Mouse (Mus musculus) limb, embryonic 11.5 days (tissue): ENCODE data around the gene Hsd3b2. TPM values are rescaled to one million over a fixed set of nuclear protein-coding genes. Genes with fewer than 3 reads are reported as not detected.
"Not testable (repeated sequence)": the region's sequence is repeated elsewhere in the genome, so short reads cannot be mapped to it uniquely, and the experiment has no call there.

Experiments used
- ATAC-seq: fragments of 200-750 bp; cut with Nextera tagmentation; 2 replicates; pipeline ENCODE4 v1.8.0; 2017; ENCODE audit warnings: low read depth; ENCODE audit not compliant: insufficient number of reproducible peaks, low FRiP score, low TSS enrichment
- DNase-seq: peaks from one replicate; pipeline ENCODE4 v3.0.0-alpha.2; 2015; ENCODE audit warnings: low spot score
- H3K27ac ChIP-seq: fragments of 300-500 bp; sonication (generic); replicated peaks from 2 replicates; pipeline ENCODE4 v1.5.1; 2014; ENCODE audit warnings: low read depth, mild to moderate bottlenecking, low read length
- H3K27me3 ChIP-seq: fragments of 300-500 bp; sonication (generic); 2 replicates; pipeline ENCODE4 v1.6.1; 2014; ENCODE audit warnings: mild to moderate bottlenecking, low read length, mixed read lengths; ENCODE audit not compliant: control insufficient read depth, insufficient read depth
- H3K36me3 ChIP-seq: fragments of 300-500 bp; sonication (generic); 2 replicates; pipeline ENCODE4 v1.6.1; 2014; ENCODE audit warnings: mild to moderate bottlenecking, low read length, moderate library complexity, mixed read lengths; ENCODE audit not compliant: control insufficient read depth, insufficient read depth
- H3K4me1 ChIP-seq: fragments of 300-500 bp; sonication (generic); 2 replicates; pipeline ENCODE4 v1.6.1; 2014; ENCODE audit warnings: low read length, mixed read lengths; ENCODE audit not compliant: control insufficient read depth, insufficient read depth
- H3K4me2 ChIP-seq: fragments of 300-500 bp; sonication (generic); 2 replicates; pipeline ENCODE4 v1.6.1; 2014; ENCODE audit warnings: low read depth, mild to moderate bottlenecking, moderate library complexity; ENCODE audit not compliant: severe bottlenecking
- H3K4me3 ChIP-seq: fragments of 300-500 bp; sonication (generic); 2 replicates; pipeline ENCODE4 v1.5.1; 2014; ENCODE audit warnings: low read depth, low read length
- H3K9ac ChIP-seq: fragments of 300-500 bp; sonication (generic); 2 replicates; pipeline ENCODE4 v1.6.1; 2014; ENCODE audit warnings: mild to moderate bottlenecking, low read length
- H3K9me3 ChIP-seq: fragments of 300-500 bp; sonication (generic); 2 replicates; pipeline ENCODE4 v1.6.1; 2016; ENCODE audit warnings: low read length; ENCODE audit not compliant: control insufficient read depth
- WGBS: fragments of 180-500 bp; shearing (Covaris S2); extraction: QIAGEN DNeasy Blood & Tissue Kit; methylation state at CpG from one replicate; pipeline ENCODE4 v1.1.7; 2014; 5-methylcytosine and 5-hydroxymethylcytosine counted together
- polyA plus RNA-seq: library from polyadenylated mRNA; unstranded; fragments of >200 nt; fragmentation: Nextera tagmentation; extraction: Ambion mirVana; gene quantifications from 2 replicates; pipeline ENCODE4 v1.2.1, GENCODE M21; 2014

The Hsd3b2 gene
- polyA plus RNA-seq, result 0.08 TPM in 1 of 2 replicates, not detected in the other

- Histone ChIP-seq H3K27ac (no peak within 1 kb of the TSS), H3K4me1 (no peaks in the 10 kb centered on the region), H3K27me3 (no peaks in the 10 kb centered on the region), H3K9me3 (no peaks in the 10 kb centered on the region), H3K4me3 (no peak within 1 kb of the TSS), H3K36me3 (no peaks in the 10 kb centered on the region), H3K9ac (no peak within 1 kb of the TSS), H3K4me2 (no peak within 1 kb of the TSS)
- DNase-seq (no peak), ATAC-seq (no peak)
- 88% methylated on average over 1 of the region's 1 CpGs for WGBS
Measured at GRCm38 (mm10) chr3:98724376-98724775, at the start of gene Hsd3b2. Gene Hsd3b2 (minus strand): TSS chr3:98724543.

GRCm38 (mm10) chr3:98764155-98764554 is 39.8 kb upstream of the Hsd3b2 start:
- Histone ChIP-seq H3K27ac (no peak overlapping the region), H3K9ac (no peak overlapping the region), H3K27me3 (no peaks in the 10 kb centered on the region), H3K4me3 (no peak overlapping the region), H3K36me3 (no peaks in the 10 kb centered on the region), H3K4me2 (no peak overlapping the region), H3K9me3 (no peaks in the 10 kb centered on the region), H3K4me1 (no peaks in the 10 kb centered on the region)
- no peak for ATAC-seq
- no peak for DNase-seq

- DNase-seq (no peak), ATAC-seq (no peak)
- H3K9me3 ChIP-seq, result no peaks in the 10 kb centered on the region
- no peaks in the 10 kb centered on the region for H3K36me3 ChIP-seq
- H3K4me1 ChIP-seq, result no peaks in the 10 kb centered on the region
- H3K4me2 ChIP-seq, result no peak overlapping the region
- no peak overlapping the region for H3K27ac ChIP-seq
- no peak overlapping the region for H3K4me3 ChIP-seq
- WGBS, result 82% methylated on average over 3 of the region's 3 CpGs
- no peak overlapping the region for H3K9ac ChIP-seq
- H3K27me3 ChIP-seq, result no peaks in the 10 kb centered on the region
Measured at GRCm38 (mm10) chr3:98756836-98757235, 32.5 kb upstream of the Hsd3b2 start.

- DNase-seq, result no peak
- Histone ChIP-seq H3K27me3 (no peaks in the 10 kb centered on the region), H3K4me3 (no peak overlapping the region), H3K9me3 (no peaks in the 10 kb centered on the region), H3K9ac (no peak overlapping the region), H3K27ac (no peak overlapping the region), H3K36me3 (no peaks in the 10 kb centered on the region), H3K4me1 (no peaks in the 10 kb centered on the region), H3K4me2 (no peak overlapping the region)
- ATAC-seq, result no peak
- 81% methylated on average over 2 of the region's 2 CpGs for WGBS
Measured at GRCm38 (mm10) chr3:98752171-98752570, 27.8 kb upstream of the Hsd3b2 start.

GRCm38 (mm10) chr3:98741043-98741442 is 16.7 kb upstream of the Hsd3b2 start:
- WGBS, result 53% methylated on average over 1 of the region's 1 CpGs
- H3K27ac ChIP-seq, H3K4me1 ChIP-seq, ATAC-seq, H3K27me3 ChIP-seq, H3K36me3 ChIP-seq, H3K4me2 ChIP-seq, H3K9me3 ChIP-seq, DNase-seq, H3K9ac ChIP-seq, H3K4me3 ChIP-seq: not testable (repeated sequence)

- ATAC-seq (no peak), DNase-seq (no peak)
- Histone ChIP-seq H3K9me3 (no peaks in the 10 kb centered on the region), H3K9ac (no peak overlapping the region), H3K4me3 (no peak overlapping the region), H3K4me2 (no peak overlapping the region), H3K27ac (no peak overlapping the region), H3K36me3 (no peaks in the 10 kb centered on the region), H3K27me3 (no peaks in the 10 kb centered on the region), H3K4me1 (no peaks in the 10 kb centered on the region)
- 69% methylated on average over 4 of the region's 4 CpGs for WGBS
Measured at GRCm38 (mm10) chr3:98734340-98734739, 10.0 kb upstream of the Hsd3b2 start.

GRCm38 (mm10) chr3:98733724-98734123 is 9.4 kb upstream of the Hsd3b2 start:
- DNase-seq (no peak), ATAC-seq (no peak)
- H3K4me1 ChIP-seq, result no peaks in the 10 kb centered on the region
- no peak overlapping the region for H3K4me3 ChIP-seq
- 89% methylated on average over 2 of the region's 2 CpGs for WGBS
- H3K9ac ChIP-seq, result no peak overlapping the region
- H3K27me3 ChIP-seq, result no peaks in the 10 kb centered on the region
- H3K9me3 ChIP-seq, result no peaks in the 10 kb centered on the region
- no peak overlapping the region for H3K27ac ChIP-seq
- no peak overlapping the region for H3K4me2 ChIP-seq
- no peaks in the 10 kb centered on the region for H3K36me3 ChIP-seq

GRCm38 (mm10) chr3:98726281-98726680 is 1.9 kb upstream of the Hsd3b2 start:
- Histone ChIP-seq H3K9me3 (no peaks in the 10 kb centered on the region), H3K9ac (no peak overlapping the region), H3K4me1 (no peaks in the 10 kb centered on the region), H3K27me3 (no peaks in the 10 kb centered on the region), H3K4me3 (no peak overlapping the region), H3K4me2 (no peak overlapping the region), H3K36me3 (no peaks in the 10 kb centered on the region), H3K27ac (no peak overlapping the region)
- 87% methylated on average over 2 of the region's 2 CpGs for WGBS
- ATAC-seq, result no peak
- no peak for DNase-seq

GRCm38 (mm10) chr3:98720740-98721139 is 3.6 kb downstream of the Hsd3b2 start:
- ATAC-seq, result no peak
- no peak for DNase-seq
- no peak overlapping the region for H3K9ac ChIP-seq

More at GRCm38 (mm10) chr3:98720740-98721139, 3.6 kb downstream of the Hsd3b2 start:
- Histone ChIP-seq H3K27ac (no peak overlapping the region), H3K4me1 (no peaks in the 10 kb centered on the region), H3K9me3 (no peaks in the 10 kb centered on the region), H3K36me3 (no peaks in the 10 kb centered on the region), H3K4me2 (no peak overlapping the region), H3K4me3 (no peak overlapping the region), H3K27me3 (no peaks in the 10 kb centered on the region)
